In genomic region chr17:86170164-86170958, GRCm38 (mm10) we compare ENCODE assay signal across 9 mouse cellular contexts. TPM values are rescaled to one million over a fixed set of nuclear protein-coding genes. Genes with fewer than 3 reads are reported as not detected.
DNase-seq lines count a peak whose midpoint lies in the region; ATAC-seq and TF ChIP-seq lines count a peak whose summit lies in the region.
"Had no signal": no experiment of that assay in that cellular context is flagged by ENCODE, and none has a peak within 500 bp of the region (broad histone marks: within the 10 kb centered on the region; RNA-seq: fewer than 3 reads in every experiment).

No protein-coding gene starts in this region.

- H3K4me3 ChIP-seq in layer of hippocampus, adult 2 months: peak overlapping the region; percentile 95
- peak overlapping the region; percentile 80 for H3K4me3 ChIP-seq in embryonic facial prominence, embryonic 15.5 days (replicated peaks)
- H3K4me3 ChIP-seq in intestine, embryonic 15.5 days (replicated peaks): no peak overlapping the region
- H3K4me3 ChIP-seq in neural tube, embryonic 13.5 days: peak overlapping the region; percentile 80
- H3K4me3 ChIP-seq: myocyte had no signal

- H3K27me3 ChIP-seq in embryonic facial prominence, embryonic 15.5 days: no peaks in the 10 kb centered on the region
- no peaks in the 10 kb centered on the region for H3K27me3 ChIP-seq in intestine, embryonic 15.5 days (replicated peaks)
- no peaks in the 10 kb centered on the region for H3K27me3 ChIP-seq in neural tube, embryonic 13.5 days

- H3K27ac ChIP-seq in layer of hippocampus, adult 2 months: peak overlapping the region; percentile 97
- H3K27ac ChIP-seq in embryonic facial prominence, embryonic 15.5 days (replicated peaks): no peak overlapping the region
- H3K27ac ChIP-seq in intestine, embryonic 15.5 days: no peak overlapping the region
- H3K27ac ChIP-seq in neural tube, embryonic 13.5 days (replicated peaks): 0 out of 2 replicates have a peak overlapping the region, but pooled peaks have one; percentile 18

- WGBS in embryonic facial prominence, embryonic 15.5 days: 59% methylated on average over 9 of the region's 9 CpGs
- 60% methylated on average over 9 of the region's 9 CpGs for WGBS in intestine, embryonic 15.5 days
- WGBS in neural tube, embryonic 13.5 days: 47% methylated on average over 9 of the region's 9 CpGs

- DNase-seq in layer of hippocampus, adult 2 months (ENCODE audit: low spot score in 2 of 2): no peak
- no peak for DNase-seq in layer of hippocampus, postnatal 36 days
- DNase-seq in c-Kit-positive CD71-positive TER-119-positive erythroid progenitor cells, embryonic 14.5 days (ENCODE audit: low spot score): no peak
- DNase-seq in gastrocnemius, adult 18-20 months (ENCODE audit: low spot score): no peak
- no peak for DNase-seq in embryo, embryonic 10.5 days (ENCODE audit: low spot score)

- peaks cover 24% of the 10 kb centered on the region for H3K4me1 ChIP-seq in embryonic facial prominence, embryonic 15.5 days
- peaks cover 29% of the 10 kb centered on the region for H3K4me1 ChIP-seq in intestine, embryonic 15.5 days (replicated peaks)
- H3K4me1 ChIP-seq in neural tube, embryonic 13.5 days (replicated peaks): peaks cover 42% of the 10 kb centered on the region

- H3K4me2 ChIP-seq in embryonic facial prominence, embryonic 15.5 days (replicated peaks): peak overlapping the region; percentile 93
- H3K4me2 ChIP-seq in intestine, embryonic 15.5 days (replicated peaks): peak overlapping the region; percentile 98
- H3K4me2 ChIP-seq in neural tube, embryonic 13.5 days: peak overlapping the region; percentile 76

- no peak for TF ChIP-seq CTCF in layer of hippocampus, adult 2 months (conservative IDR thresholded peaks at IDR 0.05)

- no peaks in the 10 kb centered on the region for H3K9me3 ChIP-seq in embryonic facial prominence, embryonic 15.5 days (replicated peaks)
- H3K9me3 ChIP-seq in intestine, embryonic 15.5 days: no peaks in the 10 kb centered on the region
- H3K9me3 ChIP-seq in neural tube, embryonic 13.5 days: no peaks in the 10 kb centered on the region

- H3K36me3 ChIP-seq in embryonic facial prominence, embryonic 15.5 days: no peaks in the 10 kb centered on the region
- no peaks in the 10 kb centered on the region for H3K36me3 ChIP-seq in intestine, embryonic 15.5 days
- peaks cover 14% of the 10 kb centered on the region; the same call in 1 of the 2 replicates for H3K36me3 ChIP-seq in neural tube, embryonic 13.5 days

- H3K9ac ChIP-seq in embryonic facial prominence, embryonic 15.5 days: no peak overlapping the region
- no peak overlapping the region for H3K9ac ChIP-seq in intestine, embryonic 15.5 days
- peak overlapping the region; percentile 93 for H3K9ac ChIP-seq in neural tube, embryonic 13.5 days

- ATAC-seq in embryonic facial prominence, embryonic 15.5 days (ENCODE audit: insufficient number of reproducible peaks, low FRiP score, low TSS enrichment, low read depth): no peak
- ATAC-seq in intestine, embryonic 15.5 days: no peak
- no peak for ATAC-seq in neural tube, embryonic 13.5 days (ENCODE audit: low read depth)

RNA-seq across cellular contexts. Expression of gene Prkce, which starts 2.8 kb away (rescaled TPM):
- total RNA-seq in layer of hippocampus, adult 2 months (2021): 100 to 1,000 TPM; 422 to 451 TPM
- total RNA-seq in layer of hippocampus, postnatal 36 days (2021): 100 to 1,000 TPM; 416 to 425 TPM
- polyA plus RNA-seq in embryonic facial prominence, embryonic 15.5 days (2015; fragmentation: Nextera tagmentation; extraction: Ambion mirVana): 8.1 and 8.8 TPM in 2 replicates
- polyA plus RNA-seq in intestine, embryonic 15.5 days (2015; fragmentation: Nextera tagmentation; extraction: Ambion mirVana): 6.6 TPM in 2 replicates
- polyA plus RNA-seq in neural tube, embryonic 13.5 days (2015; fragmentation: Nextera tagmentation; extraction: Ambion mirVana): 24.9 and 27.7 TPM in 2 replicates
- total RNA-seq in gastrocnemius, adult 18-20 months (2021): 10 to 100 TPM; 11.6 to 12.3 TPM

RNA-seq across cellular contexts. Expression of gene Srbd1, which starts 25.4 kb away (rescaled TPM):
- 10 to 100 TPM; 16.5 to 17.0 TPM for total RNA-seq in layer of hippocampus, adult 2 months (2021)
- total RNA-seq in layer of hippocampus, postnatal 36 days (2021): 10 to 100 TPM; 16.2 to 16.6 TPM
- polyA plus RNA-seq in embryonic facial prominence, embryonic 15.5 days (2015; fragmentation: Nextera tagmentation; extraction: Ambion mirVana): 14.1 and 16.2 TPM in 2 replicates
- 12.7 and 13.2 TPM in 2 replicates for polyA plus RNA-seq in intestine, embryonic 15.5 days (2015; fragmentation: Nextera tagmentation; extraction: Ambion mirVana)
- polyA plus RNA-seq in neural tube, embryonic 13.5 days (2015; fragmentation: Nextera tagmentation; extraction: Ambion mirVana): 14.6 and 16.4 TPM in 2 replicates
- total RNA-seq in gastrocnemius, adult 18-20 months (2021): 1 to 10 TPM; 5.5 to 5.9 TPM

Comparison
In these comparisons a context has a peak if more than half of its experiments do, and no peak if none do; other contexts are left out.
1. H3K27ac ChIP-seq: peak in layer of hippocampus, adult 2 months (single experiment) and neural tube, embryonic 13.5 days (single experiment); none in embryonic facial prominence, embryonic 15.5 days (single experiment) and intestine, embryonic 15.5 days (single experiment).
2. RNA of gene Prkce, which starts 2.8 kb away (total RNA-seq): 422 to 451 TPM in layer of hippocampus, adult 2 months and 416 to 425 TPM in layer of hippocampus, postnatal 36 days; 11.6 to 12.3 TPM in gastrocnemius, adult 18-20 months; every median in the first group is over 10 times any median in the second.
3. Peak in every context shown above with its lines, with median percentiles within 50 percentile points of each other: H3K4me2 ChIP-seq.